Mouse (Mus musculus) kidney, adult 2 months (tissue): Measurements from ENCODE around the gene Prkaa2. TPM values are rescaled to one million over a fixed set of nuclear protein-coding genes. Genes with fewer than 3 reads are reported as not detected.
"Not testable (repeated sequence)": the region's sequence is repeated elsewhere in the genome, so short reads cannot be mapped to it uniquely, and the experiment has no call there.

Source experiments
- DNase-seq: peaks from one replicate; pipeline ENCODE4 v3.0.0; 2021
- H3K27ac ChIP-seq: fragments of 200-500 bp; 2 replicates; pipeline ENCODE4 v1.5.1; 2012; ENCODE audit warnings: low read depth, low read length, control low read depth, inconsistent platforms; ENCODE audit not compliant: insufficient read depth
- H3K27me3 ChIP-seq: fragments of 200-500 bp; replicated peaks from 2 replicates; pipeline ENCODE4 v1.6.1; 2012; ENCODE audit warnings: mild to moderate bottlenecking, moderate library complexity, low read length, inconsistent platforms; ENCODE audit not compliant: control insufficient read depth, insufficient read depth
- H3K36me3 ChIP-seq: fragments of 200-500 bp; 2 replicates; pipeline ENCODE4 v1.6.1; 2012; ENCODE audit warnings: mild to moderate bottlenecking, moderate library complexity, low read length, inconsistent platforms; ENCODE audit not compliant: control insufficient read depth, insufficient read depth
- H3K4me1 ChIP-seq: fragments of 200-500 bp; 2 replicates; pipeline ENCODE4 v1.6.1; 2011; ENCODE audit warnings: low read length; ENCODE audit not compliant: control insufficient read depth, insufficient read depth
- H3K4me3 ChIP-seq: fragments of 200-500 bp; 2 replicates; pipeline ENCODE4 v1.5.1; 2011; ENCODE audit warnings: mild to moderate bottlenecking, low read depth, low read length, control low read depth; ENCODE audit not compliant: insufficient read depth
- CTCF ChIP-seq: fragments of 200-500 bp; conservative IDR thresholded peaks from 2 replicates; pipeline ENCODE4 v1.5.1; 2011; ENCODE audit warnings: low read depth, mild to moderate bottlenecking, control low read depth, low read length, moderate library complexity, mixed read lengths; ENCODE audit not compliant: insufficient read depth, insufficient read length
- POLR2A ChIP-seq: fragments of 200-500 bp; IDR thresholded peaks from one replicate; pipeline ENCODE4 v1.6.1; 2011; ENCODE audit warnings: low read depth, low read length, control low read depth
- WGBS: fragments of 180-500 bp; shearing (Covaris S2); methylation state at CpG from one replicate; pipeline ENCODE4 v1.1.7; 2018; 5-methylcytosine and 5-hydroxymethylcytosine counted together
- polyA plus RNA-seq: library from polyadenylated mRNA; depleted of rRNA; stranded (reverse); fragments of >200 nt; gene quantifications from 2 replicates; pipeline ENCODE4 v1.2.3, GENCODE M21; 2012

The Prkaa2 gene
- polyA plus RNA-seq, 1 experiment = 25.8 TPM

DNA sequence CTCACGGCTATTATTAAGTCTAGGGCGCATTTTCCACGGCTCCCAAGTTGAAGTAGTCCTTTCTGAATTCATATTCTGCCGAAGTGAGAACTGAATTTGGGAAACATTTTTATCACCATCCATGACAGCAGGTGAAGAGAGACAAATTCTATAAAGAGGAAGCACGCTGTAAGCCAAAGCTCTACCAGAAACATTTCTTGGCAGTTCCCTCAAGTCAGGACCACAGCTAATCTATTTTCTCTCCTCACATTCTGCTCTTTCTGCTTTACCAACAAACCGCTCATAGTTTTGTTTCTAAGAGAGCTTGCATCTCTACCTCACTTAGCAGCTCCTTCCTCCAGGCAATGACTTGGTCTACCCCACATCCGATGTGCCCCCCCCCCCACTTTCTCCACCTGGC, 96.0 kb downstream of the Prkaa2 start:
- Histone ChIP-seq H3K4me3 (no peak overlapping the region), H3K36me3 (peaks cover 2% of the 10 kb centered on the region; the same call in 1 of the 2 replicates), H3K27ac (no peak overlapping the region), H3K4me1 (no peaks in the 10 kb centered on the region), H3K27me3 (no peaks in the 10 kb centered on the region)
- no peak for DNase-seq
- WGBS = 90% methylated on average over 7 of the region's 7 CpGs
- TF ChIP-seq CTCF (no peak), POLR2A (no peak)

DNA sequence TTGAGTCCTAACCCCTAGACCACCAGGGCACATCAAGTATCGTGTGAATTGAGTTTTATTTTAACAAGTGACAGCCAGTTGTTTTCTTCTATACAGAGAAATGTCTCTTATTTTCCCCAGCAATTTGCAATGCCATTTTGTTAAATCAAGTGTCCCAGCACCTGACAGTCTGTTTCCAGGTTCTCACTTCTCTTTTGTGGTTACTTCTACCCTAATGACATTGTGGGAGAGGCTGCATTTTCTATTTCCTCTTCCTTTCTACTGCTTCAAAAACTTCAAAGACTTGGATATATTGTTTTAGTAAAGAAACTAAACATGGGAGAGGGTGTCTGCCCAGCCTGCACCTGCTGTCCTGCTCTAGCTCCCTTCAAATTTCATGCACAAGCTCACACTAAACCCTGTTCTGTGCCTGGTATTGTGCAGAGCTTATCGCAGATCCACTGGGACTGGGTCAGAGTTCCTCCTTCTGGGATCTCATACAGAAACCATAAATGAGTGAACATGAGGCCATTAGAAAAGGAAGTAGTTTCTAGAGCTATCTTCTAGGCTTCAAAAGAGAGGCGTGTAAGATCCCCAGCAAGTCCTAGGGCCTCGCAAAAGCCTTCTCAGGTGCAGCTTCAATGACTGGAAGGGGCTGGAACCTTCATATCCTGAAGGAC, 102.2 kb downstream of the Prkaa2 start:
- Histone ChIP-seq H3K27me3 (no peaks in the 10 kb centered on the region), H3K4me3 (no peak overlapping the region), H3K4me1 (no peaks in the 10 kb centered on the region), H3K27ac (no peak overlapping the region), H3K36me3 (no peaks in the 10 kb centered on the region; the same call in 1 of the 2 replicates)
- TF ChIP-seq CTCF (no peak), POLR2A (no peak)
- WGBS = 83% methylated on average over 4 of the region's 4 CpGs
- DNase-seq = no peak

DNA sequence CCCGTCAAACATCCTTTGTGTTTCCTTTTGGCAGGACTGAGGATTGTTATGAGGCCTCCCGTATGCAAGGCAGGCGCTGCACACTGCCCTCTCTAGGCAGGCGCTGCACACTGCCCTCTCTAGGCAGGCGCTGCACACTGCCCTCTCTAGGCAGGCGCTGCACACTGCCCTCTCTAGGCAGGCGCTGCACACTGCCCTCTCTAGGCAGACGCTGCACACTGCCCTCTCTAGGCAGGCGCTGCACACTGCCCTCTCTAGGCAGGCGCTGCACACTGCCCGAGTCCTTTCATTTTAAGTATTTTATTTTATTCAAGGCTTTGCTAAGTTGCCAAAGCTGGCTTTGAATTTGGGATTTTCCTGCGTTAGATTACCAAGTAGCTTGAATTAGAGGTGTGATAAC, 105.0 kb downstream of the Prkaa2 start:
- not testable (repeated sequence) for H3K4me3 ChIP-seq, H3K4me1 ChIP-seq, H3K36me3 ChIP-seq, H3K27ac ChIP-seq, H3K27me3 ChIP-seq
- peak; percentile 10 for DNase-seq
- 88% methylated on average over 12 of the region's 12 CpGs for WGBS
- peak; percentile 62 for TF ChIP-seq CTCF

DNA sequence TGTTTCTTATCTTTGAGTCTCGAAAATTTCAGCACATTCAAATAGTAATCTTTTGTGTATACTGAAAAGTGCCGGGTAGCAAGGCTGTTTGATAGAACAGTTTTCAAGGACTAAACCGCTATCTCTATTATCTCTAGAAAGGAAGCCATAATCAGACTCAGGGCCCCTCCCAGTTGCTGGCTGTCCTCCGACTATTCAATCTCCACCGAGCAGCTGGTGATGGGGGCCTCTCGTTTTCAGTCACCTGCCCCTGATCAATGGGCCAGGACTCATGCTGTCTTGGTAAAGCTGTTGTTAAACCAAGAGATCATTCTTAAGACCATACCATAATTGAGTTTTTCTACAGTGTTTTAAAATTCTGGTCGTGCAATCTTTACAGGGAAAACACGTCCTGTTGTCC, 105.6 kb downstream of the Prkaa2 start:
- no peak for DNase-seq
- 84% methylated on average over 8 of the region's 8 CpGs for WGBS
- Histone ChIP-seq H3K27me3 (no peaks in the 10 kb centered on the region), H3K27ac (no peak overlapping the region), H3K36me3 (no peaks in the 10 kb centered on the region), H3K4me1 (no peaks in the 10 kb centered on the region), H3K4me3 (no peak overlapping the region)
- TF ChIP-seq POLR2A (no peak), CTCF (no peak)

DNA sequence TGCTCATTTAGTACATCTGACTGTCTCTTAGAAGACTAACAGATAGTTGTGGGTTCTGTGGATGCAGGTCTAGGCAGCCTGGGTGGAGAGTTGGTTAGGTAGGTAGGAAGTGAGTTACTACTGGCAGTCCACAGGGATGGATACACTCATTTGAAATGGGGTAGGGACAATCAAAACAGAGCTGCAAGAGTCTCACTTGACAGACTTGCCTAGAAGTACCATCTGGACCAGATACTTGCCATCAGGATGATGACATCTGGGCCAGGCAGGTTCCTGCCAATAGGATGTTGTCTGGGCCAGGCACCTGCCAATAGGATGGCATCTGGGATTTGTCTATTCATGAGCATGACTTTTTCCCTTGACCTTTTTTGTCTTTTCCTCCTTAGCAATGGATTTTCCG, 108.0 kb downstream of the Prkaa2 start:
- no peaks in the 10 kb centered on the region for H3K36me3 ChIP-seq
- TF ChIP-seq POLR2A (no peak), CTCF (no peak)
- no peaks in the 10 kb centered on the region for H3K4me1 ChIP-seq
- WGBS = 64% methylated on average over 1 of the region's 1 CpGs
- no peak overlapping the region for H3K27ac ChIP-seq
- no peak for DNase-seq
- no peak overlapping the region for H3K4me3 ChIP-seq
- H3K27me3 ChIP-seq = no peaks in the 10 kb centered on the region

DNA sequence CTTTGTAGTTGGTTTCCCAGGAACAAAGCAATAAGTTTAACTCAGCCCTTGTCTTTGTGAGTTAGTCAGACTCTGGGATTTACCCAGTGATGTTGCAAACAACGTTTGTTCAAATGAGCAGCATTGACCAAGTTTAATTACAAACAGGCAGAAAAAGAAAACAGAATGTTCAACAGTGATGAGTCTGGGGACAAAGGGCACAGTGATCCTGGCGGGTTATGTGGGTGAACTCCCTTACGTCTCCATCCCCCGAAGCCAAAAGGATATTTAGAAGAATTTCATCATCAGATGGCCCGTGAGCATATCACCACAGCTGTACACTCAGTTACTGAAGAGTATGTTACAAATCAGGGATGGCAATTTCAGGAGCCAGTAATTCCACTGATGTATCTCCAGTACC, 110.0 kb downstream of the Prkaa2 start:
- H3K27ac ChIP-seq = no peak overlapping the region
- no peaks in the 10 kb centered on the region for H3K36me3 ChIP-seq
- WGBS = 41% methylated on average over 5 of the region's 5 CpGs
- H3K4me1 ChIP-seq = no peaks in the 10 kb centered on the region
- peak; percentile 51 for DNase-seq
- H3K4me3 ChIP-seq = no peak overlapping the region
- no peaks in the 10 kb centered on the region for H3K27me3 ChIP-seq
- TF ChIP-seq CTCF (no peak), POLR2A (no peak)

DNA sequence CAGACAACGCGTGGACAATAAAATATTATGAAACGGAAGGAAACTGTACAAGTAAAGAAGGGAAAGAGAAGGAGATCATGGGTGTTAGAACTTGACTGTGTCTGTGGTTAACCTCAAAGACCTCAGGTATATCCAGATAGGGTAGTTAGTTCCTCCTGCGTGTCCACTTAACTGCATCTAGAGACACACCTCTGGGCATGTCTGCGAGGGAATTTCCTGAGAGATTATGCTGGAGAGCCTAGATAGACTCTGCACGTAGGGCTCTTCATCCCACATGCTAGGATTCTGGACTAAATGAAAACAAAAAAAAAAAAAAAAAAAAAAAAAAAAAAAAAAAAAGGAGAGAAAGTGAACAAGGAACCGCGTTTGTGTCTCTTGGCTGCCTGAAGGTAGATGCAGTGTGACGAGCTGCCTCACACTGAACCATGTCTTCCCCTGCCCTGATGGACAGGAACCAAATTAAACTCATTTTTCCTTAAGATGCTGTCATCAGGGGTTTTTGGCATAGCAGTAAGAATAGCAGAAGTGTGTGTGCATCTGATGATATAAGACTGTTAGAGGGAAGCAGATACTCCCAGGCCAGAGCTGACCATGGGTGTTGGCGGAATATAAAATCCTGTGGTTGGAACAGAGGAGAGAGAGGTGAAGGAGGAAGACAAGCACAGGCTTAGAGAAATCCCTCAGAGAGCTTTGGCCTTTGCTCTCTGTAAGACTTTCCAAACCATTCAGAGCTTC, 116.4 kb downstream of the Prkaa2 start:
- no peak for DNase-seq
- no peak overlapping the region for H3K4me3 ChIP-seq
- no peak for TF ChIP-seq POLR2A
- H3K4me1 ChIP-seq = peaks cover 7% of the 10 kb centered on the region; the same call in 1 of the 2 replicates
- no peaks in the 10 kb centered on the region for H3K27me3 ChIP-seq
- WGBS = 81% methylated on average over 10 of the region's 10 CpGs
- H3K36me3 ChIP-seq = no peaks in the 10 kb centered on the region
- H3K27ac ChIP-seq = no peak overlapping the region
